25 mouse cellular contexts compared by ENCODE assay signal in the genomic region with DNA sequence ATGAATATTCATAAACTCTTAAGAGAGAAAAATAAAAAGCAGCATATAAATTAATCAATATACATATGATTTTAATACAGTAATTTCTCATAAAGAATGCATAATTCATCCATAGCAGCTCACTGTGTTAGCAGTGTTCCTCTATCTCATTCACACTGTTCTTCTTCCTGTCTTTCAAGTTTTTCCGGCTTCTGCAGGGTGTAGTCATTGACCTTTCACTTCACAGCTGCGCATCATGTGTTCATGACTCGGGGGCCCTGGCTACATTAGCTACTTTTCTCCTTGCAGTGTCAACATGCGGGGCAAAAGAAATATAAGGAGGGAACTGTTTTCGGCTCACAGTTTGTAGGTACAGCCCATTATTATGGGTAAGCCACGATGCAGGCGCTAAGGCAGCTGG. TPM values are rescaled to one million over a fixed set of nuclear protein-coding genes. Genes with fewer than 3 reads are reported as not detected.
A peak's percentile ranks its signal among the peaks of the same experiment; 100 is the strongest.
DNase-seq lines count a peak whose midpoint lies in the region; ATAC-seq lines count a peak whose summit lies in the region.
"Had no signal": no experiment of that assay in that cellular context is flagged by ENCODE, and none has a peak within 500 bp of the region (broad histone marks: within the 10 kb centered on the region; RNA-seq: fewer than 3 reads in every experiment).

No protein-coding gene starts in this region.

- no peaks in the 10 kb centered on the region for H3K36me3 ChIP-seq in lung, embryonic 15.5 days
- no peaks in the 10 kb centered on the region for H3K36me3 ChIP-seq in embryonic facial prominence, embryonic 11.5 days (replicated peaks; ENCODE audit: control insufficient read depth, insufficient read depth, low read depth, low read length)
- no peaks in the 10 kb centered on the region for H3K36me3 ChIP-seq in intestine, embryonic 15.5 days
- H3K36me3 ChIP-seq in stomach, embryonic 15.5 days = no peaks in the 10 kb centered on the region
- H3K36me3 ChIP-seq: embryonic facial prominence, embryonic 13.5 days; forebrain, embryonic 10.5 days; midbrain, embryonic 10.5 days had no signal

- H3K27me3 ChIP-seq in lung, embryonic 15.5 days = no peaks in the 10 kb centered on the region
- H3K27me3 ChIP-seq in embryonic facial prominence, embryonic 11.5 days (ENCODE audit: control insufficient read depth, insufficient read depth, low read length) = no peaks in the 10 kb centered on the region
- H3K27me3 ChIP-seq in intestine, embryonic 15.5 days (replicated peaks) = no peaks in the 10 kb centered on the region
- no peaks in the 10 kb centered on the region for H3K27me3 ChIP-seq in stomach, embryonic 15.5 days (replicated peaks)
- H3K27me3 ChIP-seq: embryonic facial prominence, embryonic 13.5 days; Patski had no signal

- peak overlapping the region; percentile 9; the same call in 1 of the 2 replicates for H3K4me2 ChIP-seq in lung, embryonic 15.5 days
- no peak overlapping the region for H3K4me2 ChIP-seq in embryonic facial prominence, embryonic 11.5 days (ENCODE audit: low read depth, low read length)
- H3K4me2 ChIP-seq in intestine, embryonic 15.5 days (replicated peaks) = no peak overlapping the region
- no peak overlapping the region for H3K4me2 ChIP-seq in stomach, embryonic 15.5 days
- H3K4me2 ChIP-seq: embryonic facial prominence, embryonic 13.5 days had no signal

- H3K4me3 ChIP-seq in lung, embryonic 15.5 days = no peak overlapping the region
- no peak overlapping the region for H3K4me3 ChIP-seq in embryonic facial prominence, embryonic 11.5 days (ENCODE audit: low read depth, low read length)
- H3K4me3 ChIP-seq in intestine, embryonic 15.5 days (replicated peaks) = no peak overlapping the region
- no peak overlapping the region for H3K4me3 ChIP-seq in stomach, embryonic 15.5 days (replicated peaks)
- H3K4me3 ChIP-seq: embryonic facial prominence, embryonic 13.5 days; forebrain, embryonic 10.5 days; heart, adult 2 months; midbrain, embryonic 10.5 days had no signal

- H3K9me3 ChIP-seq in lung, embryonic 15.5 days = no peaks in the 10 kb centered on the region
- no peaks in the 10 kb centered on the region for H3K9me3 ChIP-seq in embryonic facial prominence, embryonic 11.5 days (replicated peaks; ENCODE audit: control insufficient read depth, low read length)
- H3K9me3 ChIP-seq in intestine, embryonic 15.5 days = no peaks in the 10 kb centered on the region
- H3K9me3 ChIP-seq in stomach, embryonic 15.5 days = no peaks in the 10 kb centered on the region
- H3K9me3 ChIP-seq: embryonic facial prominence, embryonic 13.5 days; forebrain, embryonic 10.5 days; midbrain, embryonic 10.5 days had no signal

- no peak for DNase-seq in lung, adult 18-20 months
- DNase-seq in embryonic facial prominence, embryonic 11.5 days (ENCODE audit: low spot score) = peak; percentile 17
- DNase-seq in urinary bladder, postnatal 25 days (ENCODE audit: low spot score) = no peak
- no peak for DNase-seq in thymus, postnatal 14 days
- DNase-seq: adrenal gland, postnatal 25 days; cerebellum, adult 11-12 months; cerebellum, postnatal 14 days; forebrain, postnatal 0 days; gastrocnemius, postnatal 10 days; heart, adult 2 months; heart, postnatal 4 days; kidney, adult 2 months; kidney, postnatal 14 days; liver, postnatal 0 days; lung, postnatal 4 days; right cerebral cortex, postnatal 4 days had no signal

- 0 out of 2 replicates have a peak overlapping the region, but pooled peaks have one; percentile 25 for H3K27ac ChIP-seq in lung, embryonic 15.5 days
- no peak overlapping the region for H3K27ac ChIP-seq in embryonic facial prominence, embryonic 11.5 days (replicated peaks; ENCODE audit: low read depth, low read length)
- H3K27ac ChIP-seq in intestine, embryonic 15.5 days = 0 out of 2 replicates have a peak overlapping the region, but pooled peaks have one; percentile 7
- H3K27ac ChIP-seq in stomach, embryonic 15.5 days = peak overlapping the region; percentile 51; the same call in 1 of the 2 replicates
- H3K27ac ChIP-seq: embryonic facial prominence, embryonic 13.5 days; forebrain, embryonic 10.5 days; heart, adult 2 months; midbrain, embryonic 10.5 days had no signal

- no peak overlapping the region for H3K9ac ChIP-seq in lung, embryonic 15.5 days
- no peak overlapping the region for H3K9ac ChIP-seq in embryonic facial prominence, embryonic 11.5 days (replicated peaks; ENCODE audit: low read length)
- no peak overlapping the region for H3K9ac ChIP-seq in intestine, embryonic 15.5 days
- H3K9ac ChIP-seq in stomach, embryonic 15.5 days = no peak overlapping the region
- H3K9ac ChIP-seq: embryonic facial prominence, embryonic 13.5 days; forebrain, postnatal 0 days; liver, postnatal 0 days had no signal

- WGBS in lung, embryonic 15.5 days = 35% methylated on average over 7 of the region's 7 CpGs
- WGBS in embryonic facial prominence, embryonic 11.5 days = 64% methylated on average over 7 of the region's 7 CpGs
- 62% methylated on average over 7 of the region's 7 CpGs for WGBS in intestine, embryonic 15.5 days
- WGBS in stomach, embryonic 15.5 days = 38% methylated on average over 7 of the region's 7 CpGs

- H3K4me1 ChIP-seq in lung, embryonic 15.5 days = 0 out of 2 replicates have a peak, but pooled peaks cover 3% of the 10 kb centered on the region
- H3K4me1 ChIP-seq in embryonic facial prominence, embryonic 11.5 days (ENCODE audit: control insufficient read depth, insufficient read depth, low read length) = no peaks in the 10 kb centered on the region
- no peaks in the 10 kb centered on the region for H3K4me1 ChIP-seq in intestine, embryonic 15.5 days (replicated peaks)
- no peaks in the 10 kb centered on the region for H3K4me1 ChIP-seq in stomach, embryonic 15.5 days
- H3K4me1 ChIP-seq: embryonic facial prominence, embryonic 13.5 days; forebrain, embryonic 10.5 days had no signal

- ATAC-seq in lung, embryonic 15.5 days (ENCODE audit: borderline replicate concordance, extremely low read depth, low FRiP score, low TSS enrichment) = no peak
- ATAC-seq in embryonic facial prominence, embryonic 11.5 days (replicated peaks; ENCODE audit: insufficient number of reproducible peaks, low FRiP score, low TSS enrichment, low read depth) = no peak
- peak; percentile 86 for ATAC-seq in intestine, embryonic 15.5 days
- ATAC-seq in stomach, embryonic 15.5 days (ENCODE audit: insufficient read depth, low FRiP score, low read depth) = peak; percentile 68; the same call in 1 of the 2 replicates
- ATAC-seq in activated CD4-positive, CD25-positive, alpha-beta regulatory T cell, adult 4 months = no peak
- ATAC-seq: forebrain, postnatal 0 days; hindbrain, embryonic 16.5 days; liver, postnatal 0 days; Patski had no signal

RNA-seq across cellular contexts. Expression of gene Pgap1, which starts 54.4 kb away (rescaled TPM):
- 5.1 and 5.5 TPM in 2 replicates for polyA plus RNA-seq in lung, embryonic 15.5 days (2015; fragmentation: Nextera tagmentation; extraction: Ambion mirVana)
- 7.3 and 7.7 TPM in 2 replicates for polyA plus RNA-seq in embryonic facial prominence, embryonic 11.5 days (2014; fragmentation: Nextera tagmentation; extraction: Ambion mirVana)
- 9.2 and 9.4 TPM in 2 replicates for polyA plus RNA-seq in intestine, embryonic 15.5 days (2015; fragmentation: Nextera tagmentation; extraction: Ambion mirVana)
- polyA plus RNA-seq in stomach, embryonic 15.5 days (2015; fragmentation: Nextera tagmentation; extraction: Ambion mirVana) = 10.8 and 11.7 TPM in 2 replicates
- polyA plus RNA-seq in activated CD4-positive, CD25-positive, alpha-beta regulatory T cell, adult 4 months (2017; shearing (Covaris generic)) = 1 to 10 TPM; 7.4 to 8.5 TPM

Comparison
In these comparisons a context has a peak if more than half of its experiments do, and no peak if none do; other contexts are left out.
1. ATAC-seq: peak in intestine, embryonic 15.5 days (single experiment) and stomach, embryonic 15.5 days (single experiment); none in lung, embryonic 15.5 days (single experiment), embryonic facial prominence, embryonic 11.5 days (single experiment) and activated CD4-positive, CD25-positive, alpha-beta regulatory T cell, adult 4 months (single experiment).